Mouse (Mus musculus) thymus, postnatal 14 days (tissue): ENCODE measurements around the gene Hinfp.
A peak's percentile ranks its signal among the peaks of the same experiment; 100 is the strongest.
"Not testable (repeated sequence)": the region's sequence is repeated elsewhere in the genome, so short reads cannot be mapped to it uniquely, and the experiment has no call there.

ENCODE experiments used
- DNase-seq: peaks from one replicate; pipeline ENCODE4 v3.0.0; 2021

The Hinfp gene

DNA sequence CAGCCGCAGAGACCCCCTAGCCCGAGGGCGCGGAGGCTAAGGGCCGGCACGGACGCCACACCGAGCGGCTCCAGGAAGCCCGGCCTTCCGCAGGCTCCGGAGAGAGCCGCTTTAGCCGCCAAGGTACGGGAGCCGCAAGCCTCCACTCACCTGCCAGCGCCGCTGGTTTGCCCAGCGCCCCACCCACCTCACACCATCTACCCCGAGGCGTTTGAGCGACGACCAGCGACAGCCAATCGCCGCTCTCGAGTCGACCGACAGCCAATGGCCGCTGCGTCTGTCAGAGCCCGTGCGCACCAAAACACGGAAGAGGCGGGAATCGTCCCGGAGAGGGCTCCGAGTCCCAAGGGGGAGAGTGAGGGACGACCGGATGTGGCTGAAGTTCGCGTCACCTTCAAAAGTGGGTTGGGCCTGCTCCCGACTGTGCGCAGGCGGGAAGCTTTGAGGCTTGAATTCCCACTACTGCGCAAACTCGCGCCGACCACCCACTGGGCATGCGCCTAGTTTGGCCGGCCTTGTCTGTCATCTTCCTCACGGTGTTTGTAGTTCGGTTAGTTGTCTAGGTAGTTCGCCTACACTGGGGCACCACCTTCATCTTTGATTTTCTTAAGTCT lies at the start of gene Hinfp:
TSS of gene Hinfp (minus strand) at position 206 of the 614 bp plus-strand sequence.
- DNase-seq, result peak; percentile 97

DNA sequence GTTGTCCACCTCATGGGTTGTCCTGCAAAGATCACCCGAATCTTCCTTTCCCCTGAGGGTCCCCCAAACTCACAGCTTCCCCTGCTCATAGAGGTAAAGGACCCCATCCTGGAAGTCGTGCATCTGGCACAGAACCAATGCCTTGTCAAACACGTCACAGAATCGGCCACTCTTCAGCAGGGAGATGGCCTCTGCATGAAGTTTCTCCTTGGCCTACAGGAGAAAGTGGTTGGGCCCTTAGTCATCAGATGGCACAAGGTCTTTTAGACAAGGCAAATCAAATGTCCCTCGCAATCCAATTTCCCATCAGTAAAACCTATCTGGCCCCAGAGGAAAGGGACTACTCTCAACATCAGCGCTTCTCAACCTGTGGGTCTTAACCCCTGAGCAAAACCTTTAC lies 47.7 kb upstream of the Hinfp start:
- no peak for DNase-seq

DNA sequence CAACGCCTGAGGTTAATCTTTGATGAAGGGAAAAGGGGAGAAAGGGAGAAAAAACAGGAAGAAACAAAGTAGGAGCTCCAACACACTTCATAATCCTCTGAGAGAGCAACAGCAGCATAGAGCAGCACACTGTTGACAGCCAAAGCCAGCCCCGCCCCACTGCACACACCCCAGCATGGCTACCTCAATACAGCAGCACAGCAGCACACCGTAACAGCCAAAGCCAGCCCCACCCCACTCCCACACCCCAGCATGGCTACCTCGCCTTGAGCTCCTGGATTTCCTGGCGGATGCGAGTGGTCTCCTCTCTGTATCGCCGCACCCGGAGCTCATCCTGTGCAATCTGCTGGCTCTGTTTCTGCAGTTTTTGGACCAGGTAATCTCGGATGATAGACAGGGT lies 46.9 kb upstream of the Hinfp start:
- no peak for DNase-seq

DNA sequence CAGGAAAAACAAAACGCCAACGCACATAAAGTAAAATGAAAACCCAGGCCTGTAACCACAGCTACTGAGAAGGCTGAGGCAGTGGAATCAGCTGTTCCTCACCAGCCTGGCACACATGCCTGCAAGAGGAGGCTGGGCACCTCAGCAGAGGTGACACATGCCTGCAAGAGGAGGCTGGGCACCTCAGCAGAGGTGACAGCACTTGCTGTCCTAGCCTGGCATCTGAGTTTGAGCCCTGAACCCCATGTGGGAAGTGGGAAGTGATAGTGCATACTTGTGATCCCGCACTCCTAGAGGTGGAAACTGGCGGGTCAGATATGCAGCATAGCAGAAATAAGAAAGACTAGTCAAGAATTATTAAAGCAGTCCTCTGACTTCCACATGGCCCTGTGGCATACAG lies 45.9 kb upstream of the Hinfp start:
- DNase-seq, result no peak

DNA sequence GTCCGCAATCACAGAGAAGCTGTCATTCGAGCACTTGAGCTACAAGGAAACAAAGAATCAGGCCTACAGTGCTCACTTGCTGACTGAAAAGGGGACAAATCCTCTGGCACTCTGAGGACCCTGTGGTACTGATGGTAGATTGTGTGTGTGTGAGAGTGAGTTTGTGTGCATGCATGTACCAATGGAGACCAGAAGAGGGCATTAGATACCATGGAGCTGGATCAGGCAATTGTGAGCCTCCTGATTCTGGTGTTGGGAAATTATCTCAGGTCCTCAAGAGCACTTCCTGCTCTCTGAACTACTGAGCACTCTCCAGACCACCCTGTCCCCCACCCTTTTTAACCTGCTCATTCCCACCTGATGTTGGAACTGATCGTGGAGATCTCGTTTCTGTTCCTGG lies 43.1 kb upstream of the Hinfp start:
- no peak for DNase-seq

DNA sequence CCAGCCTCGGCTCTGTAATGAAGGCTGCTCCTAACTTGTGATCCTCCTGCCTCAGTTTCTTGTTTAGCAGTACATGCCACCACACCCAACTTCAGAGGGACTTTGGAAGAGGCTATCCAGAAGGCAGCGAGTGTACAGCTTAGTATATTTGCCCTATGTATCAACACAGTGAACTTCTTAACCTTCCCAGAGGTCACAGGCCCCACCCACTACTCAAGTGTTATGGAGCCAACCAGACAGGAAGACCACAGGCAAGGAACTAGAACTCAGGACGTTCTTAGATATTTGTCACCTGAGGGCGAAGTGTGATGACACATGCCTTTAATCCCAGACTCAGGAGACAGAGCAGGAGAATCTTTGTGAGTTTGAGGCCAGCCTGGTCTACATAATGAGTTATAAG lies 42.1 kb upstream of the Hinfp start:
- DNase-seq, result no peak

DNA sequence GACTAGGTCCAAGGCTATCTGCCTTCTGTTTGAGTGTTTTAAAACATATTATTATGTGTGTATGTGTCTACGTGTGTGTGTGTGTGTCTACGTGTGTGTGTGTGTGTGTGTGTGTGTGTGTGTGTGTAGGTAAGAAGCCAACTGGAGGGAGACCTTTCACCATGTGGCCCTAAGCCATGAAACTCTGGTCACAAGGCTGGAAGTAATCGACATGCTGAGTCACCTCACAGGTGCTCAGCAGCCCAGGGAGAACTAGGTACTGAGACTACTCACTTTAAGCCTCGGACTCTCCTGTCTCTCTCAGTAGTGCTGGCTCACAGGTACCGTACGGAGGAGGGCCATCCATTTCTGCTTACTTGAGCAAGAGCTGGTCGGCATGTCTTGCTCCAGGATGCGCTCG lies 41.7 kb upstream of the Hinfp start:
- DNase-seq, result no peak

DNA sequence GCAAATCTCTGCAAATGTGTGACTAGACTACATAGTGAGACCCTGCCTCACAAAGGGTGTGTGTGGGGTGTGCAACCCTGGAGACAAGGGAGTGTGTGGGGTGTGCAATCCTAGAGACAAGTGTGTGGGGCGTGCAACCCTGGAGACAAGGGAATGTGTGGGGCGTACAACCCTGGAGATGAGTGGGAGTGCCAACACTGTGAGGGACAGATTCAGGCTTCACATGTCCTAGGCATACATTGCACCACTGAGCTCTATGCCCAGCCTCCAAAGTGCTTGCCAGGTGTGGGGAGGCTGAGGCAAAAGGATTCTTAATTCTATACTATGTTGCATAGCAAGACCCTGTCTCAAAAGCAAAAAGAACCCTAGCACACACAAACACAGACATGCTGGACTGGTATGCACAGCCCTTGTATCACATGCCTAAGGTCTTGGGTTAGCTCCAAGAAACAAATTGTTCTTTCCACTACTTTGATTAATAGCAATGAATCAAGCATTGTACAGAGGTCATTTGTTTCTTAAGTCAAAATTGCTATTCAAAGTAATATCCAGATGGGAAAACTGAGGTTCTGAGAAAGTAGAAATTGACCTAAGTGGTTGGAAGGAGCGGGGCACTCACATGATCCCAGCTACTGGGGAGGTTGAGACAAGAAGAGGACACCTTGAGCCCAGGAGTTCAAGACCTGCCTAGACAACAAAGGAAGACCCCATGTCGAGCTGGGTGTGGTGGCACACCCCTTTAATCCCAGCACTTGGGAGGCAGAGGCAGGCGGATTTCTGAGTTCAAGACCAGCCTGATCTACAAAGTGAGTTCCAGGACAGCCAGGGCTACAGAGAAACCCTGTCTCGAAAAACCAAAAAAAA lies 40.3 kb upstream of the Hinfp start:
- no peak for DNase-seq

DNA sequence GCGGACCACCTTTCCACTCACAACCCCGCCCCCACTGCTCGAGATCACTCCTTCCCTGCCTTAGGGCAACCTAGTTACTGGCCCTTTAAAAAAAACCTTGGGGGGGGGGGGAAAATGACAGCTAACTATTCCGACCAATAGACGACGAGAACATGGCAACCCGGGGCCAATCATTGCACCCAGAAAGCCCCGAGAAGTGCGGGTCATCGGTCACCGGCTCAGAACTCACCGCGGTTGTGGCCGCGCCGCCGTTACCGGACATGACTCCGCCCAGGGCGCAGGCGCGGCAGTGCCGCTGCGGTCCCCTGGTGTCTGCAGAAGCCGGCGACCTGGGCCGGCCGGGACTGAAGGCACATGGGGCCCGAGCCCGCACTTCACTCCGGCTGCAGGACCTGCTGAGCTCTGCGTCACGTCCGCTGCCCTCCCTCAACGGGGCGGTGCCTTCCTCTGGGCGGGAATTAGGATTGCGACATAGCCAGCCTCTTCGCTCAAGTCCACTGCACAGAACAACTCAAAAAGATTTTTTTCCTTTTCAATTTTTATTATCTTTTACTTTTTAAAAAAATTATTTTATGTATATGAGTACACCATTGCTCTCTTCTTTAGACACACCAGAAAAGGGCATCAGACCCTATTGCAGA lies 38.4 kb upstream of the Hinfp start, which contains the start of gene Hmbs:
TSS of gene Hmbs (minus strand) at position 448 of the 641 bp plus-strand sequence.
- peak; percentile 89 for DNase-seq

DNA sequence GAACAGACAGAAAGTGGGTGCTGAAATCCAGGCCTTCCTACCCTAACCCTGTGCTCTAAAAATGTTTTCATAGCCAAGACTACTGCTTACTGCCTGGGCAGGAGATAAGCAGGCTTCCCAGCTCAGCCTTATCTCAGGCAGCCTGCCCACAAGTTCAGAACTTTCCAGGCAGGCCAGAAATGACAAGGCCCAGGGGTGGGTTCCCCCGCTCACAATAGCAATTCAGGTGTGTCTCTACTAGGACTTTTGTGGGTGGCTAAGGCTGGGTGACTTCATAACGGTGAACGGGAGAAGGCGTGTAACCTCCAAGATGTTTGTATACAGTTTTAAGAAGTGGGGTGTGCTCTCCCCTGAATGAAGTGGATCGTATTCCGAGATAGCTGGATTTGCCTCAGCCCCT lies 37.8 kb upstream of the Hinfp start:
- no peak for DNase-seq

DNA sequence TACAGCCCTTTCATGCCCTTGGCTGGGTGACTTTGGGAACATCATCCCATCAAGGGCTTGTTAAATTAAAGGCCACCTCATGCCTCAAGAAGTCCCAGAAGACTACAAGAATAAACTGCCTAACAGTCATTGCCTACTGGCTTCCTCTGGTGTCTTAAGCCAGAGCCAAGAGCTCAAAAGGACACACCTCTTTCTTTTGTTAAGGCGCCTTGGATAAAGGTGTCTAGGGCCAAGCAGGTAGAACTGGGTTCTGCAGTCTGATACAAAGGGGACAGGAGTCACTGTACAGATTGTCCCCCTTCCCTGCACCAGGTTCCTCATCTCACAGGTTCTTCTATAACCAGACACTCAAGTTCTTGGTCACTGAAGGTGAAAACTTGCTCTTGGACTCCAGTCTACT lies 37.1 kb upstream of the Hinfp start:
- no peak for DNase-seq

DNA sequence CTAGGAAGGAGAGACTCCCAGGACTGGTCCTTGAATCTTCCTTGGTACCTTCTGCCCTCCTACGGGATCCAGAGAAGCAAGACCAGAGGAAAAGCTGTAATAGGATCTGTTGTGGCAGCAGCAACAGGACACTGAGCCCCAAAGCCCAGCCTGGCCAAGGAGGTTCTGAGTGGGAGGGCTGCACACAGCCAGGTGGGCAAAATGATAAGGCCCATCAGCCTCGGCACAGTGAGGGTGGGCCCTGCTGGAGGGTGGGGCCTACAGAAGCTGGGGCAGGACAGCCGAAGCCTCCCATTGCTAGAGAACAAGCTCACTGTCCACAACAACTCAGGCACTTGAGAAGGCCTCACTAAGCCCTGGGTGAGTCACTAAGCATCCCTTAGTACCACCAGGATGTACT lies 36.7 kb upstream of the Hinfp start:
- no peak for DNase-seq

DNA sequence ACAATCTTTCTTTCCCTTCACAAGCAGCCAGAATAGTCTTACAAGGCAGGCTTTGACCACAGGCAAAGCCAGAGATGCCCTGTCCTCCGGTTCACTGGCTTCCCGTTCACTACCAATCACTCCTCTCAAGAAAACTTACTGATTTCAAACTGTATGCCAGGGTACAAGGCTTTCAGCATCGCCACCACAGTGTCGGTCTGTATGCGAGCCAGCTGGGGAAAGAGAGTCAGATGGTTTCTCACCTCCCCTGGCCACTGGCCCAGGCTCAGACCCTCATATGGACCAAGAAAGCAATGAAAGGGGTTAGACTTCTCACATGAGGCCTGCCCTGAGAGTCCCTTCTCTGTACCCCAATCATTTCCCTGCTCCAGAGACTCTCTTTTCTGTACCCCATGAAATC lies 36.0 kb upstream of the Hinfp start:
- no peak for DNase-seq

DNA sequence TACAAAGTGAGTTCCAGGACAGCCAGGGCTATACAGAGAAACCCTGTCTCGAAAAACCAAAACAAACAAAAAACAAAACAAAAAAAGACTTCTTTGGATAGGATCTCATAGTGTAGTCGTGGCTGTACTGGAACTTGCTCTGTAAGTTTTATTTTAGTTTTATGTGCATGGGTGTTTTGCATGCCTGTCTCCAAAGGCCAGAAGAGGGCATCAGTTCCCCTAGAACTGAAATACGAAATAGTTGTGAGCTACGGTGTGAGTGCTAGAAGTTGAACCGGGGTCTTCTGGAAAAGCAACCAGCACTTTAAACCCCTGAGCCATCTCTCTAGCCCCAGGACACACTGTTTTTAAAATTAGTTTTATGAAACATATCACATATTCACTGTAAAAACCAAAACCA lies 33.1 kb upstream of the Hinfp start:
- DNase-seq, result no peak

DNA sequence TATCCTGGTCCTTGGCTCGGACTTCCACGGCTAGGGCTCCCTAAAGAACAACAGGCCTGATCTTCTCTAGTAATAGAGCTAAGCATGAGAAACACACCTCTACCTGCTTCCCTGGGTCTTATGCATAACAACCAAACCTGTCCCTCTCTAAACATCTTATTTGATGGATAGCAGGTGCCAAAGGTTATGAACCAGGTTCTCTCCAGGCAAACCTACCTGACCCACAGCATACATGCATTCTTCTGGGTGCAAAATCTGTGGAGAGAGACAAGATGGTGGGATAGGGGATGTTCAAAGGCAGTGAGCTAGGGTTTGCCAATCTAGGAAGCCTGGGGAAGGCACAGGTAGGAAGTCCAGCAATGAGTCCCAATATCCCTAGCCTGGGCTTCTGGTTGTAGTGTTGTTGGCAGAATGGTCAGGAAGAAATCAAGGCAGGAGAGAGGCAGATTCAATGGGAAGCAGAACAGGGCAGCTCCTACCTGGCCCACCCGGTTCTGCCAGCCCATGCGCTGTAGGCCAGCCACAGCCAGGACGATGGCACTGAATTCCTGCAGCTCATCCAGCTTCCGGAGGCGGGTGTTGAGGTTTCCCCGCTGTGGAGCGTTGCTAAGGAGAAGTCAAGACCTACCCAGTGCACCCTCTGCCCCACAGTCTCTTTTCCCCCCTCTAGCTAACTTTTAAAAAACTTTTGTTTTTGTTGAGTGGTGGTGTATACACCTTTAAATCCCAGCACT lies 32.1 kb upstream of the Hinfp start:
- DNase-seq, result no peak

DNA sequence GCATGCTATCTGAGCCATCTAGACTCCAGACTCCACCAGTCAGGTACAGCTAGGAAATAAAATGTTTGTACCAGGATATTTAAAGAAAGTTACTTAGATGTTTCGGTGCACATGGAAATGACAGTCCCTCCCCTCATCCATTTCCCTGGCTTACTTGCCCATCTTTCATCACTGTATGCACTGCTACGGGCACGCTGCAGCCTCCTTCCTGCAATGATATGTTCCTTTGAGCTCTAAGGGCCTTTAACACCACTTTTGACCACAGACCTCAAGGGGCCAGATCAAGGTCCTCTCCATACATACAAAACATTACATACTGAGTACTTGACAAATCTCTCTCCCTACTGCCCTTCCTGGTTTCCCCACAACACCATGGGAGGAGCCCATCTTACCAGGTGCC lies 31.5 kb upstream of the Hinfp start:
- DNase-seq, result no peak

DNA sequence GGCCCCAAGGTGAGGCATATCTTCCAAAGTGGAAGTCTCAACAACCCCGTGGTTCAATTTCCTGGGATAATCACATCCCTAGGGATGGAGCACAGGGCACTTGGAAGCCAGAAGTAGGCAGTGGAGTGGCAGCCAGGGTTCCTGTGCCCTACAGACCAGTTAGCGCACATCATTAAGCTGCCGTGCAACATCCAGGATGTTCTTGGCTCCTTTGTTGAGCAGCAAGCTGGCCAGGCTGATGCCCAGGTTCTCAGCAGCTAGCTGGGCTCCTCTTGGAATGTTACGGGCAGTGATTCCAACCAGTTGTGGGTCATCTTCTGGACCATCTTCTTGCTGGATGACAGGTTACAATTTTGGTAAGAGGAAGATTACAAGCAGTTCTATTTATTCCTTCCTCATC lies 31.0 kb upstream of the Hinfp start:
- DNase-seq, result not testable (repeated sequence)

DNA sequence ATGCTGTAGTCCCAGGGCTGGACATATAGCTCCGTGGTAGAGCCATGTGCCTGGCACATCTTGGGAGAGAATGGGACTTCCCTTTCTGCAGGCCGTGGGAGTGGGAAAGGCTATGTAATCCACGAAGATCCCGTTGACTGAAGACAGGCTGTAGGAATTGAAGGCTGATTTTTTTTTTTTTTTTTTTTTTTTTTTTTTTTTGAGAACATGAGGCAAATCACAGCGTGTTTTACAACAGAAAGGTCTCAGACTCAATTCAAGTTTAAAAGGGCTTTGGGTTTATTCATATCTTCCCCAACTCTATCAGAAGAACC lies 30.6 kb upstream of the Hinfp start:
- no peak for DNase-seq

DNA sequence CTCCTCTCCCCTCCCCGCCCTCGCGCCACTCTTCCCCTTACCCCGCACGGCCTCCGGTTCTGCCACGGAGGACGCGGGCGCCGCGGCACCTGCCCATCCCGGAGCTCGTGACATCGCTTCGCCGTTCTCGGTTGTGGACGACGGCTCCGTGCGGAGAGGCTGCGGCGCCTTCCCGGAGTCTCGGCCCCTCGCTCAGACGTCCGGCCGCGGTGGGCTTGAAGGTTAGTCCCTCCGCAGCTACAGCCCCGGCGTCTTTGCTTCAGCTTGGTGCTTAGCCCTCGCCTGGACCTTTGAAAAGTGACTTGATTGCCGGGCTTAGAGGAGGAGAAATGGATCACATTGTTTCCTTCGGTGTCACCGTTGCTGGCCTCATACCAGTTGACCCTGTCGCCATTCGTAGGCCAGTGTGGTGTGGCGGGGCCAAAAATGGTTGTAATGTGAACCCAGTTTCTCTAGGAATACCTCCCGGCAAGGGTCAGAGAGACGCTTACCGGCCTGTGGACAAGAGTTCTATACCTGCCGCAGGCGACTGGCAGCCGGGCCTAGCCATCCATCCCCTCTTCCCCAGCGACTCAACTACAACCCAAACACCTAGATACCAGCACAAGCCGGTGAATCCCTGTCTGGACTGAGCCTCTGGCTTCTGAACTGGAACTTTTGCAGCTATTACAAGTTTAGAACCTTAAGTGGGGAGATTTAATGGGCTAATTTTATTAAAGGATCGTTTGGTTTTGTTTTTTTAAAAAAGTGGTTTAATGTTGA lies 30.0 kb upstream of the Hinfp start:
- DNase-seq, result peak; percentile 34

DNA sequence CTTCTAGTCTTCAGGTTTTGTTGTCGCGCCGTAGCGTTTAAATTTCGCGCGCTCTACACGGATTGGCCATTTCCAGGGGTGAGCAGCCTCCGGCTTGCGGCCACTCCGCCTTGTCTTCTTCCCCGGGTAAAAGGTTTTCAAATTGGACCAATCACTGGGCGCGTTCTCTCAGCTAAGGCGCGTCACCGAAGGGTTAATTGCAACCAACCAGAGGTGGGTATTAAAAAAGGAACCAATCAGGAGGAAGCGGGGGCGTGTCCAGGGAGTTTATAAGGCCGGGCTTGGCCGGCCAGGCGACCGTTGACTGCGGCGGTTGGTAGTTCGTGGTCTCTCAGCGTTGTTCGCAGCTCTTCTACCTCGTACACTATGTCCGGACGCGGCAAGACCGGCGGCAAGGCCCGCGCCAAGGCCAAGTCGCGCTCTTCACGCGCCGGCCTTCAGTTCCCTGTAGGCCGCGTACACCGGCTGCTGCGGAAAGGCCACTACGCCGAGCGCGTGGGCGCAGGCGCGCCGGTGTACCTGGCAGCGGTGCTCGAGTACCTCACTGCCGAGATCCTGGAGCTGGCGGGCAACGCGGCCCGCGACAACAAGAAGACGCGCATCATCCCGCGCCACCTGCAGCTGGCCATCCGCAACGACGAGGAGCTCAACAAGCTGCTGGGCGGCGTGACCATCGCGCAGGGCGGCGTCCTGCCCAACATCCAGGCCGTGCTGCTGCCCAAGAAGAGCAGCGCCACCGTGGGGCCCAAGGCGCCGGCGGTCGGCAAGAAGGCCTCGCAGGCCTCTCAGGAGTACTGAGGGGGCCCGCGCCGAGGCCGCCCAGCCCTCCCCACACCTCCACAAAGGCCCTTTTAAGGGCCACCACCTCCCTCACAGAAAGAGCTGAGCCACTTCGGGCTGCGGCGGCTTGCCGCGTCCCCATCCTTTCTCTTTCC lies 29.2 kb upstream of the Hinfp start, which contains the start of gene H2afx:
TSS of gene H2afx (plus strand) at position 299 of the 935 bp plus-strand sequence.
- peak; percentile 98 for DNase-seq

DNA sequence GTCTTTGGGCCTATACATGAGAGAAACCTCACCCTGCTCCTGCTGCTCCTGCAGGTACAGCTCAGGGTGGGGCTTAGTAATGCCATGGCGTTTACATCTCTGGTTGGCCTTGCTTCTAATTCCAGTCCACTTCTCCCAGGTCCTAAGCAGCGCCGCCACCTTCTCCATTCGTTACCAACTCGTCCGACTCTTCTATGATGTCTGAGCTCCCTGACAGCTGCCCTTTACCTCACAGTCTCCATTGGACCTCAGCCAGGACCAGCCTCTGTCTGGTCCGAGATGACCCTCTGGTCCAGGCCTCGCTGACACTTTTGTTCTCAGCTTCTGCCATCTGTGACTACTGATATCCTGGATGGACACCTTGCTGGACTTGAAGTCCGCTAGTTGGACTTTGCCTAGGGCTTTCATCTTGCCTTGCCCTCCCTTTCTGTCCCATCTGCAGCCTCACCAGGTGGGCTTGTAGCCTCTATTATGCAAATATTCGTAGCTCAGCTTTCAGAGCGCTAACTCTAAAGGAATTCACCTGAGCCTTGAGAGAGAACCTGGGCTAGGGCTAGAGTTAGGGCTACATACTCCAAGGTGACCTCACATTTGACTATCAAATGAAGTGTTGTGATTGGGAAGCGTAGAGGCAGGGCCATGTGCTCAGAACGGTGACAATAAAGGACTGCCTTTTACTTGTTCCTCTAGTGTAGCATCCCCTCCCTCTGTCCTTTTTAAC lies 27.6 kb upstream of the Hinfp start:
- DNase-seq, result no peak
